Mouse (Mus musculus): Measurements from ENCODE around the gene H2-Eb1.

- TF ChIP-seq CTCF (conservative IDR thresholded peaks at IDR 0.05; ENCODE audit: insufficient read depth, insufficient read length, low read depth, low read length) (no peak), POLR2A (IDR thresholded peaks at IDR 0.05; ENCODE audit: low read depth, low read length) (no peak)
Observed at GRCm38 (mm10) chr17:34286501-34286900, 19.2 kb upstream of the H2-Eb1 start.

All from kidney, adult 2 months (tissue).